Mouse (Mus musculus) yolk sac, embryonic 10.5 days (tissue): ENCODE results near the gene Nes.
A peak's percentile ranks its signal among the peaks of the same experiment; 100 is the strongest.

Source experiments
- DNase-seq: peaks from one replicate; pipeline ENCODE4 v3.0.0-alpha.2; 2017; ENCODE audit warnings: low spot score

Nes gene

DNA sequence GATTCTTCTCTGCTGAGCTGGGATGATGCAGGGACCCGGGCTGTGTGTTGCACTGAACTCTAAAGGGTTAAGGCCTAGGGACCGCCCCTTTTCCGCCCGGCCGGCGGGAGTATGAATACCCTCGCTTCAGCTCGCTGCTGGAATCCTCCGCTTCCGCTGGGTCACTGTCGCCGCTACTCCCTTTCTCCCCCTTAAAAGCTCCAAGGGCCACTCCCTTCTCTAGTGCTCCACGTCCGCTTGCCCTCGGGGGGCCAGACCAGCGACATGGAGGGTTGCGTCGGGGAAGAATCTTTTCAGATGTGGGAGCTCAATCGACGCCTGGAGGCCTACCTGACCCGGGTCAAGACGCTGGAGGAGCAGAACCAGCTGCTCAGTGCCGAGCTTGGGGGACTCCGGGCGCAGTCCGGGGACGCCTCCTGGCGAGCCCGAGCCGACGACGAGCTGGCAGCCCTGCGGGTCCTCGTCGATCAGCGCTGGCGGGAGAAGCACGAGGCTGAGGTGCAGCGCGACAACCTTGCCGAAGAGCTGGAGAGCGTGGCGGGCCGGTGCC lies at the start of gene Nes:
TSS of gene Nes (plus strand) at position 140 of the 550 bp plus-strand sequence.
- peak; percentile 77 for DNase-seq

DNA sequence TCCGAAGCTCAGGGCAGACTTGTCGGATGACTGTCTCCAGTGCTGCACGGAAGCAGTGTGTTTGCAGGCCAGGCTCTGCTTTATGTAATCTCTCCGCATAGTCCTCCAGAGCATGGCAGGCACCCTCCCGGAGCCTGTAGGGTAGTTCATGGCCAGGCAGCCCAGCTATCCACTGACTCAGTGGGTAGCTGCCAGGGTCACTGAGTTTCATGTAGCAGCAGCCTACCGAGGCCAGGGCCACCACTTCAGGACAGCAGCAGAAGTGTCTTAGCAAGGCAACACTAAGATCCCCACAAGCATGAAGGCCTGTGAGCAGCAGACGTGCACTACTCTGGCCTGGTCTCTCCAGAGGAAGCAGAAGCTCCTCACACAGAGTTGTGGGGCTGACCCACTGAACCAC lies 45.9 kb upstream of the Nes start:
- no peak for DNase-seq

DNA sequence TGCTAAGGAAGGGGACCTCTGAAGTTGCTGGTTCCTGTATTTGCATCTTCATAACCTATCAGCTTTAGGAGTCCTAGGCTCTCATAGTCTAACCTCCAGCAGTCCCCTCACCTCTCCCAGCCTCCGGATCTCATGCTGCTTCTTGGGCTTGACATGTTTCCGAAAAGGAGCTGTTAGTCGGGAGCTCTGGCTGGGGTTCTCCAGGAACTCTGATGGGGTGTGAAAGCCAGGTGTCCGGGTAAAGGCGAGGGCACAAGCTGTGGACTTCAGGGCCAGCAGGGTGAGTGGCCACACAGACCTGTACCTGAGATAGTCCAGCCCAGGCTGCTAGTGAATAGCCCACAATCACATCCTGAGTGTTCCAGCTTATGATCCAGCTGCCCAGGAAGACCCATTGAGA lies 43.4 kb upstream of the Nes start:
- DNase-seq: no peak

DNA sequence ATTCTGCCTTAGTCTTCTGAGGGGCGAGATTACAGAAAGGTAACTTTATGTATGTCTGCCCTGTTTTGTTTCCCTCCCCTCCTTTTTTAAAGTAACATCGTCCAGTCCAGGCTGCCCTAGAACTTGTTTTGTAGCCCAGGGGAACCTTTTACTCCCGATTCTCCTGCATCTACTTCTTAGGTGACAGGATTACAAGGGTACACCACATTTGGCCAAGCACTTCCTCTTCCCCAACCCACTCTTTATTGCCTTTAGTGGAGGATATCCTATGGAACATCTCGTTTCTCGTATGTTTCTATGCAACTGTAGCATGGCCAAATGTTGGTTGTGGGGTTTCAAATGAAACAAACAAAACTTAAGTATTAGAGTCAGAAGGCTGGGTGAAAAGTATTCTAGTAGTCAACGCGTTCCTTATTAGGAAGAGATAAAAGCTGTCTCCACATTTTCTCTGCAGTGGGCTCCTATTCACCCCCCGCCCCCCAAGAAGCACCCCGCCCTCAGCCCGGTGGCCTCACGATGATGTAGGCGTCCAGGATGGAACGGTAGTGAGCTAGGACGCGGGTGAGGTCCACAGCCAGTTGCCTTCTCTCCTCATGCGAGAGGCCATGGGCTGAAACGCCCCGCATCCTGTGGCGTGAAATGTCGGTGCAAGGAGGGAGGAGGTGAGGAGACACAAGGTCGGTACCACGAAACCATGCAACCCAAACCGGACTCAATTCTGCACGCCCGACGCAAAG lies 41.4 kb upstream of the Nes start:
- DNase-seq: no peak

DNA sequence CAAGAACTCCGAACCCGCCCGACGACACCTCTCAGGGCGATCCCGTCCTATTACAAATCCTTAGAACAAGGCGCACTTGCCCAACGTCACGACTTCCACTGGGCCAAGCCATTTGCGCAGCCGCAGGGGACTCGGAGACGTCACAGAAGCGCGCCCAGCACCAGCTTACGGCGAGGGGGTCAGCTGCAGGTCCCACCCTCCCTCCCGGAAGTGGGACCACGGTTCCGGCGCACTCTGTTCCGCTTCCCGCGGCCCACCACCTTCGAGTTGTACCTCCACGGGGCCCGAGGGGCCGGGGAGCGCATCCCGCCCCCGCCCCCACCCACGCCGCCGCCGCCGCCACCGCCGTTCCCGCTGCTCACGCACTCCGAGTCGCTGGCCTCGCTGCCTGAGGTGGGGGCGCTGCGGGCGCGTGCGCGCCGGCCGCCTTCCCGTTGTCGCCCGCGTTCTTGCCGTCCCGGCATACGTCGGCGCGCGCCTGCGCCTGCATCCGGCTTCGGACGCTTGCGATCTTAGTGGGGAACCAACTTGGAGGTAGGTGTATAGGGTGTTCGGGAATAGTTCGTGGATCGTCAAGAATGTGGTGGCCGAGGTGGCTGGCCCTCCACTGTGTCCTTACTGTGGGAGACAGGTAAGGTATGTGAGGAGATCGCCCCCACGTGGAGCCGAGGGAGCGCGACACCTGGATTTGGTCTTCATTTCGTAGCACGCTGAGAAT lies 40.6 kb upstream of the Nes start, which contains the start of the genes Isg20l2 and Rrnad1:
TSS of gene Isg20l2 (plus strand) at position 237 of the 718 bp plus-strand sequence.
TSS of gene Rrnad1 (minus strand) at position 640 of the 718 bp plus-strand sequence.
- DNase-seq: peak; percentile 98

DNA sequence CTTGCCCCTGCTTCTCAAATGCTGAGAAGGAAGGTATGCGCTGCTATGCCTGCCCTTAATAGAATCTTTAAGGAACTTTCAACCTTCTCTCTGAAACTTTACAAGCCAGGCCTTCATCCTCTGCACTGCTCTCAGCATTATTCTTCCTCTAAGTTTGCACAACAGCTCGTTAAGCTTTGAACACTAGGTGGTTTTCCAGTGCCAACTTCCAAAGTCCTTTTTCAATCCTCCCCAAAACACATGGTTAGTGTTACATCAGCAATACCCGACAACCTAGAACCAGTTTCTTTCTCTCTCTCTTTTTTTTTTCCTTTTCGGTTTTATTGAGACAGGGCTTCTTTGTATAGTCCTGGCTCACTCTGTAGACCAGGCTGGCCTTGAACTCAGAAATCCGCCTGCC lies 36.9 kb upstream of the Nes start:
- no peak for DNase-seq

DNA sequence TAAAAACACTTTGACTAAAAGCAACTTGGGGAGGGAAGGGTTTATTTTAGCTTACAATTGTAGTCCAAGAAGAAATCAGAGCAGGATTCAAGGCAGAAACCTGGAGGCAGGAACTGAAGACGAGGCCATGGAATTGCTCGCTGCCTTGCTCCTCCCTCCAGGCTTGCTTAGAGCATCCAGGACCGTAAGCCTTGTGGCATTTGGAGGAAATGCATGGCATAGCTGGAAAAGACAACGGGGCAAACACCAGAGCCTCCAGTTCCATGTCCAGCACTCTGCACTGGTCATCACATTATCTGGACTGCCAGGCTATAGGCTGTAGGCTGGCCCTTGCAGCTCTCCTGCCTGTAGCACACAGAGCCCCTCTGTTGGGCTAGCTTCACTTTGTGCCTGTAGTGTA lies 36.4 kb upstream of the Nes start:
- DNase-seq: no peak

DNA sequence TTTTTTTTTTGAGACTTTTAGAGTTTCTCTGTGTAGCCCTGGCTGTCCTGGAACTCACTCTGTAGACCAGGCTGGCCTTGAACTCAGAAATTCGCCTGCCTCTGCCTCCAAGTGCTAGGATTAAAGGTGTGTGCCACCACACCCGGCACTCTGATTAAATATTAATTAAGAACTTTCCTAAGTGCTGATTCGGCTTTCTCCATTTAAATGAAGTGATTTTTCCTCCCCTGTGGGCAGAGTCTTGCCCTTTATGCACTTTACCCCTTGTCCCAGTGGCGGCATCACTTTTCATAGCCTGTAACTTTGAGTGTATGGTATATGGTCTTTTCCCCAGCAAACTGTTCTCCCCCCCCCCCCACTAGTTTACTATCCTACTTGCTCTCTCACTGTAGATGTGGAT lies 35.7 kb upstream of the Nes start:
- DNase-seq: no peak

DNA sequence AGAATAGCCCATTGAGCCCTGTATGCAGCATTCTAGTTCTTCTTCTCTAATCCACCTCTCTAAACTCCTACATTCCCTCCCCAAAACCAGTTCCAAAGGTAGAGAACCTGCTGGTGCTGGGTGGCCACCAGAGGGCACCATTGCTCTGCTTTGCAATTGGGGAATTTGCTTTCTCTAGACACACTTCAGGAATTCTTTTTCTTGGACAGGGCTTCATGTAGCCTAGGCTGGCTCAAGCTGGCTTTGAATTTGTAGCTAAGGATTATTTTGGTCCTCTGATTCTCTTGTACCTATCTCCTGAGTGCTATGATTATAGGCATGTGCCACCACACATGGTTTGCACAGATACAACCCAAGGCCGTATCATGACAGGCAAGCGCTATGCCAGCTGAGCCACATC lies 35.1 kb upstream of the Nes start:
- peak; percentile 59 for DNase-seq

DNA sequence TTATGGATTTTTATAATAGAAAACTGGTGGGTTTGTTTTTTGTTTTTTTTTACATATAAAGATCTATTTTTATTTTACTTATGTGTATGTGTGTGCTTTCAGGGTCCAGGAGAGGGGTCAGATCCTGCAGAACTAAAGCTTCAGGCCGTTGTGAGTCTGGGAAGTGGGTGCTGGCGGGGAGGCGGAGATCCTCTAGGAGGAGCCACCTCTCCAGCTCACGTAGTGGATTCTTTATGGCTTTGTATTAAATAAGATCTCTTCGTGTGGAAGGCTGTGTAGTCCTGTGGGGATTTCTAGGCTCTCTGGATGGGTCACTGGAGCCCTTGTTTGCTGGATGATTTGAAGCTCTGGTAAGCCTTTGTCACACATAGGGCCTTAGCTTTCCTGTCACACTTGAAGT lies 30.3 kb upstream of the Nes start:
- DNase-seq: no peak

DNA sequence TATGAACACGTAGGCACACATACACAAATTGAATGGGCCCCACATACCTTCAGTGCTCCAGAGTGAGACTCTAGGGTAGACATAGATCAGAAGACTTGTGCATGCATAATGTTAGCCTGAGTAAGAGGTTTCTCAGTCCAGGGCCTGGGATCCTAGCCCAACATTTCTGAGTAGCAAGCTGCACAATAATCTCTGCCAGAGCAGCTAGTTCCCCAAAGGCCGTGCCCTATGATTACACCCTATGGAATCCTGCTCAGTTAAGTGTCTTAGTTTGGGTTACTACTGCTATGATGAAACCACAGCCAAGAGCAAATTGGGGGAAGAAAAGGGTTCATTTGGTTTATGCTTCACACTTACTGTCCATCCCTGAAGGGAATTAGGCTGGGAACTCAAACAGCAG lies 28.4 kb upstream of the Nes start:
- no peak for DNase-seq

DNA sequence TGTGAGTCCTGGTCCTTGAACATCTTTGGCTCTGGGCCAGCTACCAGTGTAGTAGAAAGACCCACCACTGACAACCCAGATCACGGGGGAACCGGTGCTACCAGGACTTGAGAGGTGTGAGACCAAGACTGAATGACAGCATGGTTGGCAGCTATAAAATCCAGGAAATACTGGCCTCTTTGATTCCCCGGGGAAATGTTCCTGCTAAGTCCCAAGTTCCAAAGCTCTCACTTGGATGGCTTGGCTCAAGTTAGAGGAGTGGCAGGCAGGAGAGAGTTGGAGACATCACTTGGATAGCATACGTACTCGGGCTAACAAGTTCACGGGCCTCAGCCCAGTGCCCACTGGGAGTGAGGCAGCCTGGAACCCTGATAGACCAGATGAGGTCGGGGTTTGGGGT lies 27.3 kb upstream of the Nes start:
- no peak for DNase-seq

DNA sequence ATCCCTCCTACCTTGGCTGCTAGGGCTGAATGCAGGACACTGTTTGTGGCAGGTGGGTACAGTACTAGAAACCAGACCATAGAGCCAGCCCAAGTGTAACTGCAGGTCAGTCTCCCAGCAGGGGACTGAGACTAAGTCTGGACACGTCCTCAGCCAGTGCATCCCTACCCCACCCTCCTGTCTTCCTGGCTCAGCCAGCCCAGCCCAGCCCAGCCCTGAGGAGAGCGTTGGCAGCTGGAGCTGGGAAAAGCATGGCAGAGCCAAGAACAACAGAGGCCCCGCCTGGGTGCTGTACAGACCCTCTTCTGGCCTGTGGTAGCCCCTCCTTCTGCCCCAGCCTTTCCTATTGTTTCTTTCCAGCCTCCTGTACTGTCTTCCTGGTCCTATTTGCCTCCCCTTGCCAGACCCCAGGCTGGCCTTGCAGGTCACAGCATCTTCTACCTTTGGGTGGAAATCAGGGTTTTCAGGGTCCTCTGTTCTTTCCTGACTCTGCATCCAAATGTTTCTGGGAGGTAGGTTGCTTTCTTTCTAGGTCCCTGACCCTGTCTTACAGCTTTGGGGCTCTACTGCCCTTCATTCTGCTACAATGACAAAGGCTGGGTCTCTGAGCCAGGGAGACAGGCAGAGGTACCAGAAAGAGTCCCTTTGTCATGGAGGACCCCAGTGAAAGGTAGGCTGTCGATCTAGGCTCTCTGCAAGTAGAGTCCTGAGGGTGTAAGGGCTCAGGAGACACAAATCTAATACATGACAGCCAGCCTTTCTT lies 25.9 kb upstream of the Nes start:
- no peak for DNase-seq

DNA sequence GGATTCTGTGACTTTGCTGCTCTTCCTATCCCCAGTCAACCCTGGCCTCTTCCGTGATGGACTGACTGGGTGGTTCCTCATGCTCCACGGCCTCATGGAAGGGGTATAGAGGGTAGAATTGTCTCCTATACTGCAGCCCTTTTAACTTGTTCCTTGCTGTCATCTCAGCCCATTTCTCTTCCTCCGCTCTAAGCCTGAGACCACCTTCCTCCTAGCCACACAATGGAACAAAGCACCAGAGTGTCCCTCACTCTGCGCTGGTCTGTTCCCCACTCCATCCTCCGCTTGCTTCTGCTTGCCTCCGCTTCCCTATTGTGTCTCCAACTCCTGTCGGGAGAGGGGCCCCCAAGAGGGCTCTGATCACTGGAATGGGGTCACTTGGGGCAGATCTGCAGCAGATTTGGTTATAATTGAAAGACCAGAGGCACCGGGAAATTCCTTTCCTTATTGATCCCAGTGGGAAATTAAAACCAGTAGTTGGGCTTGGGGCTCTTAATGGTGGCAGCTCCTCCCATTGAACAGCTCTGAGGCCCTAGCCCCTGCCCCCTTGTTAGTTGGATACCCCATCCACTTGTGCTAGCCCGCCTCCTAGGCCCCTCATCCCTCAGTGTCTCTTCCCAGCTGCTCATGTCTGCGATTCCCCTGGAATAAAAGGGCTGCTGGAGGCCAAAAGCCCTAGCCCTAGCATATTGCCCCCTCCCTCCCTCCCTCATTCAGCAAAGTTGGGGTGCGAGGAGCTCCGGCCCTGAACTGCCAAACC lies 24.9 kb upstream of the Nes start:
- no peak for DNase-seq

DNA sequence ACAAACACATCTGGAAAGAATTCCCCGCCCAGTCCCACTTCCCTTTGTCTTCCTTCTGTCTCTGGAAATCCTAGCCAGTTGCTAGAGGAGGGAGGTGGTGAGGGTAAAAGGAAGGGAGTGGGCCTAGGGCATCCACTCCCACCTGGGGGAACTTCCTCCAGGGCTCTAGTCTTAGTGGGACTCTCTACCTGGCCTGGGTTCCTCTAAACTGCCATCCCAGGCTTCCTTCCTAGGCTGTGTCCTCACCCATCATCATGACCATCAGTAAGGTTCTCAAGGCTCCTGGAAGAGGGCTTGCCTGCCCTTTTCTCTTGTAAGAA lies 24.4 kb upstream of the Nes start:
- DNase-seq: no peak

DNA sequence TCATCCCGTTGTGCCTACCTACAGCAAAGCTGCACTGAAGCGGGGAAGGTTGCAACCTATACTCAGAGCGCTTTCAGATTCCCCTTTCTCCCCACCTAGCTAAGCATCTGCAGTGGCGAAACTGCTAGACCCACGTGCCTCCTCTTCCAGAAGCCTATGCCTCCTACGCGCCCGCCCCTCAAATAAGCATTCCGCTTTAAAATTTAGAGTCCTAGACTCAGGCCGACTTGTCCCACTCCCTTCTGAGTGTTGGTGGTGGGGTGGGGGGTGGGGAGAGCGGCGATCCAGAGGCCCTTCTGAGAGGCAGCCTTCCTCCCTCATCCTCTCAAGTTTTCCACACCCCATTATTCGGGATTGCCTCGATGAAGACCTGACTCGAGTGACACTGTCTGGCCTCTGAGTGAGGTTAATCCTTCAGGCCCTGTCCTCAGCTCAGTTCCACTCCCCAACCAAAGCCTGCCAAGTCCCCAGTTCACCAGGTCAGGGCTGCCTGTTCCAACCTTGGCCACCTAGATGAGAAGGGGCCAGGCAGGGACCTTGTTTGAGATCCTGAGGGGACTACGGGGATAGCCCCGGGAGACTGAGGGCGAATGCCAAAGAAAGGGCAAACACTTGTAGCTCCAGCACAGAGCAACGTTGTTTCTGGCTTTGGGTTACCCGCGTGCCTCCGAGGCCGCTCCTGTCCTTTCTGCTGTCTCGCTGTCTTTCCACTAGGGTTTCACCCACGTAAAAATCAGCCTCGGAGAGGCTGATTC lies 23.6 kb upstream of the Nes start:
- no peak for DNase-seq

DNA sequence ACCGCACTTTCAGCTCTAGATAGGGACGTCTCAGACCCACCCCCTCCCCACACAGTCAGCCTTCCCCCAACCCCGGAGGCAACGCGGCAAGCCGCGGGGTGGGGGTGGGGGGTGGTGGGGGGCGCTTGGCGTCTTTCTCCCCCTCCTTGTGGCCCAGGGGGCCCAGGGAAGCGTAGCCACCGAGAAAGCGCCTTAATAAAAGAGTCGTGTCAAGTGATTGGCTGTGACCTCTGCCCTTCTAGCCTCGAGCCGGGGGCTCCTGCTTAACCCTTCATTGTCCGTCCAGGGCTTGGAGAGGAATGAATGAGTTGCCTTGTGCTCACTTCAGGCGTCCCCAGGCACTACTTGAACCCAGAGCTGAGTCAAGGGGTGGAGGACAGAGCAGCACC lies 23.1 kb upstream of the Nes start:
- DNase-seq: peak; percentile 77

DNA sequence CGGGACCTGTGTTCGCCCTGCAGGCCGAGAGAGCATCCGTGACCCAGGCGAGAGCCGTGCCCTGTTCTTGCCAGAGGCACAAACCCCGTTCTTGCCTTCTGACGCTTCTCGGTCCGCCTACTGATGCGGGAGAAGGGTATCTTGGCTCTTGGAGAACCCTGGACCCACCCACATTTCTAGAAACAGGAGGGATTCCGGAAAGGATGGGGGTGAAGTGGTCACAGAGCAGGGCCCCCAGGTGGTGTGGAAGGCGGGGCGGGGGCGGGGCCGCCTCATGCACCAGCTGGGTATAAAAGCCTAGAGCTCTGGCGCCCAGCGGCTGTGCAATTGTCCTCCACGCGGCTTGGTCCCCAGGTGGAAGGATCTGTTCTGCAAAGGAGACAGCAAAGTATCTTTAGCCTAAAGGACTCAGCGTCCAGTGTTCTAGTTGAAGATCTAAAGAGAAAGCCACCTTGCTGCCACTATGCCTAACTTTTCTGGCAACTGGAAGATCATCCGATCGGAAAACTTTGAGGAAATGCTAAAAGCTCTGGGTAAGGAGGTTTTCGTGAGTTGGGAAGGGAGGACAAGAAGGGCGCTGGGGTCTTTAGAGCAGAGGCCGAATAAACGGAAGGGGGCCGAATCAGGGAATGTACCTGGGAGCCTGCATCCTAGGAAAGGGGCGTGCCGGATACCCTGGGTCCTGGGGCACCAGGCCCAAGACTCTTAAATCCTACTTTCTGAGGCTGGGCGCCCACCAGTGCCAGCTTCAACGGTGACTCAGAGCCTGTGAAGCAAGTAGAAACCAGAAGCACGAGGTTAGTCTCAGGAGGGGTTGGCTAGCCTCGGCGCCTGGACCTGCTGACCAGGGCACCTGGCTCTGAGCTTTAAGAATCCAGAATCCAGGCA lies 22.3 kb upstream of the Nes start, which contains the start of gene Crabp2:
TSS of gene Crabp2 (plus strand) at position 289 of the 888 bp plus-strand sequence.
- peak; percentile 58 for DNase-seq

DNA sequence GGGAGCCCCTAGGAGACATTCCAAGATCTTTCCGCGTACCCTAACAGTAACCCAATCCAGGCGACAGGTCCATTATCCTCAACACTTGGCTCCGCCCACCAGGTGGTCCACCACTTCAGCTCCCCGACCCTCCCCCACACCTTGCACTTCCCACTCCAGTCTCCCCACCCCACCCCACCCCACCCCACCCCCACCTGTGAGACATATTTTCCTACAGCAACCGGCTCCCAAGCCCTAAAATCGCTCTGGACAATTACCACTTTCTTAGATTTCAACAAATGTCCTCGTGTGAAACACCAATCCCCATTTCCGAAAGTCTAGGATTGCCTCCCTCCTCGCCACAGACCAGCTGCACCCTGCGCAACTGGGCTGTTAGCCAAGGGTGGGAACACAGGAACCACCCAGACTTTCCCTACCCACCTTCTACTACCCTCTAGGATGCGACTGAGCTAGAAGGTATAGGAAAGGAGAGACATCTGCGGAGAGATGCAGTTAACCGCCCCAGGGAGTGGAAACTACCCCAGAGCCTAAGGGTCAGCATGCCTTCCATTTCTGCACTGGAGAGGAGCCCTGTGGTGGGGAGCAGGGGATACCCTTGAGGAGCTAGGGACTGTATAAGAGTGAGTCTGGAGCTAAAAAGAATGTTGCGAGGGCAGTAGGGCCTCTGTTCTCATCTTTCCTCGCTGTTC lies 21.5 kb upstream of the Nes start:
- DNase-seq: no peak
